Mouse (Mus musculus) right cerebral cortex, postnatal 25 days (tissue): ENCODE measurements at regions not wholly inside any gene's neighbourhood (a gene's known extent, or its start where the extent isn't known, plus 50 kb on each side); places are given as distances from the start of the nearest gene placed in this dataset.

Source experiments
- DNase-seq: peaks from one replicate; pipeline ENCODE4 v3.0.0; 2022

DNA sequence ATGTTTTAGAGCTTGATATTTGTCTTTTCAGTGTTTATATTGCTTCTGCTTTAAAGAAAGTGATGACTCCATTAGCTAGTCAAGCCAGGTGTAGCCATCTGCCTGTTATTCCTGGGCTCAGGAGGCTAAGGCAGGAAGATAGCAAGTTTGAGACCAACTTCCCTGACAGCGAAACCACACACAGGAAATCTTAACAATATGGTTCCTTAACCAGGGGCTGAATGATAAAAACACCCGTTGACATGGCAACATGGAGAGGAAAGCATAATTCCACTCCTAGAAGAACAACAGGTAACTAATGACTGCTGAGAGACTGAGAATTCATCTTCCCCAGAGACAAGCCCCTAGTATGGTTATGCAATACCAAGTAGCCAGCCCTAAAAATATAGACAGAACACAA is 553.6 kb upstream of the Acvr2a start:
- no peak for DNase-seq
